Mouse (Mus musculus) colon, adult 2 months (tissue): Measurements from ENCODE around the gene Brsk1. TPM values are rescaled to one million over a fixed set of nuclear protein-coding genes. Genes with fewer than 3 reads are reported as not detected.

Experiments
- polyA plus RNA-seq: library from polyadenylated mRNA; depleted of rRNA; stranded (reverse); fragments of >200 nt; gene quantifications from 2 replicates; pipeline ENCODE4 v1.2.3, GENCODE M21; 2012; rRNA removed

Gene Brsk1
- 5.2 and 6.4 TPM in 2 replicates for polyA plus RNA-seq

GRCm38 (mm10) chr7:4690387-4690786 is at the start of gene Brsk1:
Brsk1 (plus strand) TSS chr7:4690604.

GRCm38 (mm10) chr7:4658912-4659551 is 31.4 kb upstream of the Brsk1 start, which contains the start of gene Ppp6r1:
Ppp6r1 (minus strand) TSS chr7:4659019.

GRCm38 (mm10) chr7:4684632-4685417 is 5.6 kb upstream of the Brsk1 start, which contains the start of gene Hspbp1:
Hspbp1 (minus strand) TSS chr7:4685068.

DNA sequence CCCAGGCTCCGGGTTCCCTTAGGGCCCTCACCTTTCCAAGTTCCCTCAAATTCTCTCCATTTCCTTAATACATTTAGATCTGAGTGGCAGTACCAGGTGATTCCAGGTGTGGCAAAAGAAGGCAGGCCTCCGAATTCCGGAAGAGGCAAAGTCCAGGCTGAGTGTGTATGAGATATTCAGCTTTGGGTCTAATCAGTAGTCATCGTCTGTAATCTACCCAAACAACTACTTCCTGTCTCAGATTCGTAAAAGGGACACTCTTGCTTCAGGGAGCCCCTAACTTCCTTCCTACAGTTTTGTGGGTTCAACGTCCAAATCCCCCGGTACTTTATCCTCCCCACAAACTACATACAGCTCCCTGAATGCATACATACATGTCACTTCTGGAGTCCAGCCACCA is 34.8 kb downstream of the Brsk1 start, which contains the start of gene Tmem150b:
Tmem150b (minus strand) TSS at position 81 of the 400 bp plus-strand sequence.

GRCm38 (mm10) chr7:4739544-4740275 is 49.3 kb downstream of the Brsk1 start, which contains the start of gene Kmt5c:
Kmt5c (plus strand) TSS chr7:4740115.

GRCm38 (mm10) chr7:4752821-4753570 is 62.6 kb downstream of the Brsk1 start, which contains the start of gene Cox6b2:
Cox6b2 (minus strand) TSS chr7:4753094.

Other genes starting within 250 kb of the Brsk1 start
- 19.8 and 32.5 TPM in 2 replicates for gene Rdh13, start 245.0 kb upstream of the Brsk1 start, polyA plus RNA-seq
- 5.4 and 5.8 TPM in 2 replicates for gene Eps8l1, start 229.9 kb upstream of the Brsk1 start, polyA plus RNA-seq
- gene Ppp1r12c, start 188.9 kb upstream of the Brsk1 start, polyA plus RNA-seq, result 115 and 125 TPM in 2 replicates
- 0.74 and 0.75 TPM in 2 replicates for gene Tnnt1, start 174.2 kb upstream of the Brsk1 start, polyA plus RNA-seq
- 1.6 and 1.9 TPM in 2 replicates for gene Tnni3, start 166.4 kb upstream of the Brsk1 start, polyA plus RNA-seq
- 2.7 and 2.8 TPM in 2 replicates for gene Dnaaf3, start 158.2 kb upstream of the Brsk1 start, polyA plus RNA-seq
- 11.2 and 12.5 TPM in 2 replicates for gene Syt5, start 143.1 kb upstream of the Brsk1 start, polyA plus RNA-seq
- gene Ptprh, start 86.6 kb upstream of the Brsk1 start, polyA plus RNA-seq, result 58.9 and 64.2 TPM in 2 replicates
- 11.1 and 15.0 TPM in 2 replicates for gene Tmem86b, start 59.2 kb upstream of the Brsk1 start, polyA plus RNA-seq
- gene Ppp6r1, start 31.6 kb upstream of the Brsk1 start, polyA plus RNA-seq, result 135 and 140 TPM in 2 replicates
- gene Hspbp1, start 5.5 kb upstream of the Brsk1 start, polyA plus RNA-seq, result 43.6 and 46.8 TPM in 2 replicates
- 21.0 and 24.9 TPM in 2 replicates for gene Tmem150b, start 34.6 kb downstream of the Brsk1 start, polyA plus RNA-seq
- 187 and 215 TPM in 2 replicates for gene Kmt5c, start 49.5 kb downstream of the Brsk1 start, polyA plus RNA-seq
- 22.5 and 40.9 TPM in 2 replicates for gene Cox6b2, start 62.5 kb downstream of the Brsk1 start, polyA plus RNA-seq
- not detected in 2 replicates for gene Fam71e2, start 80.7 kb downstream of the Brsk1 start, polyA plus RNA-seq
- gene Il11, start 92.3 kb downstream of the Brsk1 start, polyA plus RNA-seq, result 0.90 and 1.0 TPM in 2 replicates
- not detected in 2 replicates for gene Tmem190, start 92.3 kb downstream of the Brsk1 start, polyA plus RNA-seq
- gene Tmem238, start 99.1 kb downstream of the Brsk1 start, polyA plus RNA-seq, result 227 and 263 TPM in 2 replicates
- 405 and 513 TPM in 2 replicates for gene Rpl28, start 102.3 kb downstream of the Brsk1 start, polyA plus RNA-seq
- 143 and 257 TPM in 2 replicates for gene Ube2s, start 122.0 kb downstream of the Brsk1 start, polyA plus RNA-seq
- 2.0 and 2.8 TPM in 2 replicates for gene Shisa7, start 154.1 kb downstream of the Brsk1 start, polyA plus RNA-seq
- gene Isoc2b, start 179.7 kb downstream of the Brsk1 start, polyA plus RNA-seq, result 40.8 and 52.6 TPM in 2 replicates
- gene Isoc2a, start 186.5 kb downstream of the Brsk1 start, polyA plus RNA-seq, result 18.6 and 21.4 TPM in 2 replicates
- gene Gm36210, start 215.9 kb downstream of the Brsk1 start, polyA plus RNA-seq, result 0.08 TPM in 1 of 2 replicates, not detected in the other
- 31.6 and 31.7 TPM in 2 replicates for gene Zfp628, start 224.6 kb downstream of the Brsk1 start, polyA plus RNA-seq
- 16.0 and 18.1 TPM in 2 replicates for gene Nat14, start 231.4 kb downstream of the Brsk1 start, polyA plus RNA-seq
- 12.0 and 12.4 TPM in 2 replicates for gene Ssc5d, start 235.2 kb downstream of the Brsk1 start, polyA plus RNA-seq